Mouse (Mus musculus) limb, embryonic 12.5 days (tissue): Measurements from ENCODE around the gene Itpripl2. TPM values are rescaled to one million over a fixed set of nuclear protein-coding genes. Genes with fewer than 3 reads are reported as not detected.

Experiments
- ATAC-seq: fragments of 200-750 bp; cut with Nextera tagmentation; 2 replicates; pipeline ENCODE4 v1.8.0; 2017; ENCODE audit warnings: low read depth, moderate TSS enrichment; ENCODE audit not compliant: insufficient number of reproducible peaks, insufficient read depth, low FRiP score, low TSS enrichment
- H3K27ac ChIP-seq: fragments of 300-500 bp; sonication (generic); 2 replicates; pipeline ENCODE4 v1.5.1; 2016; ENCODE audit warnings: mild to moderate bottlenecking, moderate library complexity
- H3K27me3 ChIP-seq: fragments of 300-500 bp; sonication (generic); 2 replicates; pipeline ENCODE4 v1.6.1; 2016; ENCODE audit warnings: mild to moderate bottlenecking, moderate library complexity
- H3K36me3 ChIP-seq: fragments of 300-500 bp; sonication (generic); 2 replicates; pipeline ENCODE4 v1.6.1; 2016; ENCODE audit warnings: mild to moderate bottlenecking, moderate library complexity
- H3K4me1 ChIP-seq: fragments of 300-500 bp; sonication (generic); replicated peaks from 2 replicates; pipeline ENCODE4 v1.6.1; 2016
- H3K4me2 ChIP-seq: fragments of 300-500 bp; sonication (generic); 2 replicates; pipeline ENCODE4 v1.6.1; 2016; ENCODE audit warnings: mild to moderate bottlenecking, moderate library complexity
- H3K4me3 ChIP-seq: fragments of 300-500 bp; sonication (generic); replicated peaks from 2 replicates; pipeline ENCODE4 v1.5.1; 2016; ENCODE audit warnings: mild to moderate bottlenecking
- H3K9ac ChIP-seq: fragments of 300-500 bp; sonication (generic); replicated peaks from 2 replicates; pipeline ENCODE4 v1.6.1; 2016; ENCODE audit warnings: mild to moderate bottlenecking, moderate library complexity
- H3K9me3 ChIP-seq: fragments of 300-500 bp; sonication (generic); 2 replicates; pipeline ENCODE4 v1.6.1; 2016; ENCODE audit warnings: mild to moderate bottlenecking, moderate library complexity
- WGBS: fragments of 180-500 bp; shearing (Covaris S2); methylation state at CpG from one replicate; pipeline ENCODE4 v1.1.7; 2016; 5-methylcytosine and 5-hydroxymethylcytosine counted together
- polyA plus RNA-seq: library from polyadenylated mRNA; unstranded; fragments of >200 nt; fragmentation: Nextera tagmentation; extraction: Ambion mirVana; gene quantifications from 2 replicates; pipeline ENCODE4 v1.2.1, GENCODE M21; 2016

The Itpripl2 gene
- polyA plus RNA-seq, result 4.6 and 5.0 TPM in 2 replicates

DNA sequence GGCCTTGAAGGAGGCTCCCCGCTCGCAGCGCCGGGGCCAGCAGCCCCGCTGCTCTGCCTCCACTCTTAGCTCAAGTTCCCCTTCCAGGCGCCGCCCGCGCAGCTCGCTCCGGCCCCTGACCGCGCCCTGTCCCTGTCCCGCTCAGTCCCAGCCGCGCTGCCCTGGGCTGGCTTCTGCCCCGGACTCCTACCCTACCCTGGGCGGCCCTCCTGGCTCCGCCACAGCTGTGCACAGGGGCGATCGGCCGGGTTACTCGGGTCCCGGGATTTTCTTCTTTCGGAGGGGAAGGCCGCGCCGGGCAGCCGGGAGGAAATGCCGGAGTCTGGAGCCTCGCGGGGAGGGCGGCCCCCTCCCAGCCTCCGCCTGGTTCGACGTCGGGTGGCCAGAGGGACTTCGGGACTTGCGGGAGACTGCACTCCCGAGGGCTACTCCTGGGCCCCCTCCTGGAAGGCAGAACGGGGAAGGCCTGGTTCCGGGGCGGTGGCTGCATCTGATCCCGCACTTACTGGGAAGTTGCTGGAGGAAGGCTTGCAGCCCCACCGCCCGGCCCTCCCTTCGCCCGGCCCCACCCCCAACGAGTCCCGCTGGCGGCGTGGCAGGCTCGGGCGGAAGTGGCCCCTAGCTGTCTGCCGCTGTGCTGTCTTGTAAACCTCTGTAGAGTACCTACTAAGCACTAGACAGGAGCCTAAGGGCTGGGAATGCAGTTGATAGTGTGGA, at the start of gene Itpripl2:
Gene Itpripl2 (minus strand): TSS at position 545 of the 717 bp plus-strand sequence.
- Histone ChIP-seq H3K4me1 (peaks cover 43% of the 10 kb centered on the region), H3K27me3 (peaks cover 25% of the 10 kb centered on the region), H3K9ac (peak within 1 kb of the TSS; percentile 90), H3K9me3 (no peaks in the 10 kb centered on the region), H3K27ac (peak within 1 kb of the TSS; percentile 84), H3K36me3 (peaks cover 16% of the 10 kb centered on the region), H3K4me3 (peak within 1 kb of the TSS; percentile 75), H3K4me2 (peak within 1 kb of the TSS; percentile 87)
- WGBS, result under 1% methylated on average over 55 of the region's 55 CpGs
- peak; percentile 82 for ATAC-seq

- no peaks in the 10 kb centered on the region for H3K36me3 ChIP-seq
- no peak overlapping the region for H3K4me2 ChIP-seq
- no peak overlapping the region for H3K27ac ChIP-seq
- no peak overlapping the region for H3K9ac ChIP-seq
- WGBS, result 85% methylated on average over 4 of the region's 4 CpGs
- H3K9me3 ChIP-seq, result no peaks in the 10 kb centered on the region
- no peaks in the 10 kb centered on the region for H3K27me3 ChIP-seq
- ATAC-seq, result no peak
- H3K4me1 ChIP-seq, result no peaks in the 10 kb centered on the region
- H3K4me3 ChIP-seq, result no peak overlapping the region
These were observed 43.3 kb upstream of the Itpripl2 start for GRCm38 (mm10) chr7:118535076-118535475.

DNA sequence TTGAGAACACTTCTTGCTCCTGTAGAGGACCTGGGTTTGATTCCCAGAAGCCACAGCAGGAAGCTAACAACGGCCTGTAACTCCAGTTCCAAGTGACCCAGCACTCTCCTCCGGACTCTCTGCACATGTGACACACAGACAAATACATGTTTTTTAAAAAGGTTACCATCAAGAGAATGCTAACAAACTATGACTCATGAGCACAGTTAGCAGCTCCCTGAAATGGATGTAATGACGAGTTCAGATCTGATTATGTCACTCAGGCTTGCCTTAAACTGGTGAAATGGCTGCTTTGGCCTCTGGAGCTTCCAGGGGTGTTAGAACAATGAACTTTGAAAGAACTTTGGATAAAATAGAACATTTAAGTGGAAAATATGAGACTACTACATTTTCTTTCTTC, 42.6 kb upstream of the Itpripl2 start:
- Histone ChIP-seq H3K4me3 (no peak overlapping the region), H3K36me3 (no peaks in the 10 kb centered on the region), H3K9ac (no peak overlapping the region), H3K4me2 (no peak overlapping the region), H3K4me1 (no peaks in the 10 kb centered on the region), H3K27ac (no peak overlapping the region), H3K9me3 (no peaks in the 10 kb centered on the region), H3K27me3 (no peaks in the 10 kb centered on the region)
- 80% methylated on average over 3 of the region's 3 CpGs for WGBS
- ATAC-seq, result no peak

DNA sequence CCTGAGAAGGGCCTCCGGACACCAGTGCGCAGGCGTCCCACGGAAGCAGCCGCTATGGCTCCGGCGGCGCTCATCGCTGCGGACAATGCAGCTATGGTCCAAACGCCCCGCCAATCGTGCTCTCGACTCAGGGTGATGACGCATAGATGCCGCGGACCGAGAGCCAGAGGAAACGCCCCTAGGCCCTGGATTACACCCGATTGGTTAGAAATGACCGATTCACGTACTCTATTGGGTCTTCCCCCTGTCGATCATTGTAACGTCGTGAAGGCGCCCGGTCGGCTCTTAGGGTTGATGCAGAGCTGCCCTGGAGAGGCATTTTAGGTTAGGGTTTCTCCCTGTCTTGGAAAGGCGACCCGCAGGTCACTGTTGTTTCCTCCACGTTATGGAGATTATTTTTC, 41.4 kb upstream of the Itpripl2 start, which contains the start of gene Coq7:
Gene Coq7 (minus strand): TSS at position 179 of the 401 bp plus-strand sequence.
- H3K4me1 ChIP-seq, result no peaks in the 10 kb centered on the region
- H3K4me3 ChIP-seq, result peak within 1 kb of the TSS; percentile 61
- WGBS, result under 1% methylated on average over 31 of the region's 31 CpGs
- peak within 1 kb of the TSS; percentile 67 for H3K4me2 ChIP-seq
- peak; percentile 99 for ATAC-seq
- H3K27ac ChIP-seq, result peak within 1 kb of the TSS; percentile 96
- H3K9ac ChIP-seq, result peak within 1 kb of the TSS; percentile 72
- H3K27me3 ChIP-seq, result no peaks in the 10 kb centered on the region
- no peaks in the 10 kb centered on the region for H3K36me3 ChIP-seq
- H3K9me3 ChIP-seq, result no peaks in the 10 kb centered on the region

GRCm38 (mm10) chr7:118532519-118533177, 40.9 kb upstream of the Itpripl2 start:
- H3K27me3 ChIP-seq, result no peaks in the 10 kb centered on the region
- H3K27ac ChIP-seq, result peak overlapping the region; percentile 96
- WGBS, result under 1% methylated on average over 36 of the region's 36 CpGs
- H3K9me3 ChIP-seq, result no peaks in the 10 kb centered on the region
- H3K9ac ChIP-seq, result peak overlapping the region; percentile 72
- H3K4me2 ChIP-seq, result peak overlapping the region; percentile 67
- peak overlapping the region; percentile 61 for H3K4me3 ChIP-seq
- H3K4me1 ChIP-seq, result no peaks in the 10 kb centered on the region
- peaks cover 4% of the 10 kb centered on the region for H3K36me3 ChIP-seq
- peak; percentile 93 for ATAC-seq

DNA sequence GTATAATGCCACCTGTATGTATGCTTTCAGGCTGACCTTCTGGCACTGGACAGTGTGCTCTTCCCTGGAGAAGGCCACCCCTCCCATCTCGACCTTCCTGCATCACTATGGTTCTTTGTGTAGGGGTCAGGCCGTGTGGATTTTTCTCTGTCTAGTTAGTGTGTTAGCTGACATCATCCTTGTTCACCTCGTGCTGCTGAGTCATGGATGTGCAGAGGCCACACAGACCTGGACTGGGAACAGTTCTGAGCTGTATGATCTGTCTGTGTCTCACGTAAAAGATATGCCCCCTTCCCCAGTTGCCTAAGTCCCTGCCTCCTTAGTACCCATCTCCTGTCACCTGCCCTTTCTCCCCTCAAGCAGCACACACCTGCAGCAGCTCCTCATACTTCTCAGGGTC, 35.2 kb upstream of the Itpripl2 start:
- no peaks in the 10 kb centered on the region for H3K4me1 ChIP-seq
- H3K27ac ChIP-seq, result no peak overlapping the region
- no peak overlapping the region for H3K4me2 ChIP-seq
- H3K9ac ChIP-seq, result no peak overlapping the region
- H3K36me3 ChIP-seq, result peaks cover 41% of the 10 kb centered on the region
- no peak overlapping the region for H3K4me3 ChIP-seq
- 88% methylated on average over 4 of the region's 4 CpGs for WGBS
- no peak for ATAC-seq
- no peaks in the 10 kb centered on the region for H3K27me3 ChIP-seq
- H3K9me3 ChIP-seq, result no peaks in the 10 kb centered on the region

- Histone ChIP-seq H3K4me1 (no peaks in the 10 kb centered on the region), H3K9ac (no peak overlapping the region), H3K4me3 (no peak overlapping the region), H3K27me3 (peaks cover 3% of the 10 kb centered on the region; the same call in 1 of the 2 replicates), H3K9me3 (no peaks in the 10 kb centered on the region), H3K27ac (no peak overlapping the region), H3K36me3 (peaks cover 34% of the 10 kb centered on the region), H3K4me2 (no peak overlapping the region)
- 87% methylated on average over 5 of the region's 5 CpGs for WGBS
- no peak for ATAC-seq
These were observed 30.3 kb upstream of the Itpripl2 start for GRCm38 (mm10) chr7:118522077-118522476.

- H3K9me3 ChIP-seq, result no peaks in the 10 kb centered on the region
- no peak overlapping the region for H3K4me2 ChIP-seq
- no peaks in the 10 kb centered on the region for H3K4me1 ChIP-seq
- no peak overlapping the region for H3K27ac ChIP-seq
- H3K36me3 ChIP-seq, result peaks cover 10% of the 10 kb centered on the region; the same call in 1 of the 2 replicates
- no peak for ATAC-seq
- H3K9ac ChIP-seq, result no peak overlapping the region
- 85% methylated on average over 8 of the region's 8 CpGs for WGBS
- H3K27me3 ChIP-seq, result peaks cover 3% of the 10 kb centered on the region; the same call in 1 of the 2 replicates
- H3K4me3 ChIP-seq, result no peak overlapping the region
These were observed 27.9 kb upstream of the Itpripl2 start for GRCm38 (mm10) chr7:118519661-118520060.

DNA sequence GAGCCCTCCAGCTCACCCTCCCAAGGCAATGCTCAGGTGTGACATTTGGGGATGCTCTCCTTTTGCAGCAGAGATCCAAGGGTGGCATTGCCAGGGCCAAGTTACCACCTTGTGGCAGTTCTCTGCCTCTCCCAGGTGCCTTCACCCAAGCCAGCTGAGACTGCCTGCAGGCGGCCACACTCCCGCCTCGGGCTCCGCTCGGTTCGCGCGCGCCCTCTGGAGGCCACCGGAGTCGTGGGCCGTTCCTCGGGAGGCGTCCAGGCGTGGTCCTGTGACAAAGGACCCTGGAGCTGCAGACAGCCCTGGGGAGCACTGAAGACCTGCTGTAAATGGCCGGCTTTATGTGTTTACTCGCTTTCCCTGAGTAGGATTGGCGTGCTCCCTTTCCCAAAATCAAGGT, 26.9 kb upstream of the Itpripl2 start:
- Histone ChIP-seq H3K4me3 (no peak overlapping the region), H3K9me3 (no peaks in the 10 kb centered on the region), H3K27ac (no peak overlapping the region), H3K27me3 (peaks cover 3% of the 10 kb centered on the region; the same call in 1 of the 2 replicates), H3K36me3 (peaks cover 5% of the 10 kb centered on the region; the same call in 1 of the 2 replicates), H3K4me2 (0 out of 2 replicates have a peak overlapping the region, but pooled peaks have one; percentile 4), H3K4me1 (no peaks in the 10 kb centered on the region), H3K9ac (no peak overlapping the region)
- ATAC-seq, result peak; percentile 73; the same call in 1 of the 2 replicates
- WGBS, result 3% methylated on average over 18 of the region's 18 CpGs

- Histone ChIP-seq H3K27me3 (peaks cover 3% of the 10 kb centered on the region; the same call in 1 of the 2 replicates), H3K36me3 (peaks cover 5% of the 10 kb centered on the region; the same call in 1 of the 2 replicates), H3K27ac (no peak overlapping the region), H3K9ac (no peak overlapping the region), H3K9me3 (no peaks in the 10 kb centered on the region), H3K4me1 (no peaks in the 10 kb centered on the region), H3K4me3 (no peak overlapping the region), H3K4me2 (no peak overlapping the region)
- no peak for ATAC-seq
- WGBS, result 75% methylated on average over 2 of the region's 2 CpGs
These were observed 26.0 kb upstream of the Itpripl2 start for GRCm38 (mm10) chr7:118517819-118518218.

DNA sequence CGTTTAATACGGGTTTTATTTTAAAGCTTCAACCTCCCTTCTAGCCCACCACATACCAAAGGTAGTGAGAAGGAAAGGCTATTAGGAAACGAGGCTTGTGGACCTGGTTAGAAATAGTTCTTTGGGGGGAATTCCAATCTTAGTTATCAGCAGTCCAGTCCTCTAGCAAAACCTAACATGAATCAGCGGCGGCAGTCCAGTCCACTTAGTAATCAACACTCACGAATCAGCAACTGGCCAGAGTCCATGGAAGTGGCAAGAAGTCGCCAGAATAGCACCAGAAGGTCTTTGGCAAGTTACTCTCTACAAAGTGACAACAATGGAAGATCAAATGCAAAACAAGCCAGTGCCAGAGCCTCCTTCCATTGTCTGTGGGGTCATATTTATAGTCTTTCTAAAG, 16.8 kb upstream of the Itpripl2 start:
- Histone ChIP-seq H3K27me3 (no peaks in the 10 kb centered on the region), H3K9ac (no peak overlapping the region), H3K4me3 (no peak overlapping the region), H3K4me1 (no peaks in the 10 kb centered on the region), H3K27ac (no peak overlapping the region), H3K4me2 (no peak overlapping the region), H3K9me3 (no peaks in the 10 kb centered on the region), H3K36me3 (no peaks in the 10 kb centered on the region)
- no peak for ATAC-seq
- WGBS, result 79% methylated on average over 7 of the region's 7 CpGs
